Mouse (Mus musculus): ENCODE data around the gene Hoxd13. TPM values are rescaled to one million over a fixed set of nuclear protein-coding genes. Genes with fewer than 3 reads are reported as not detected.

Hoxd13 gene
- polyA plus RNA-seq, 1 experiment from 2014 or later: 0.05 TPM

- Histone ChIP-seq H3K9me3 (replicated peaks) (no peaks in the 10 kb centered on the region), H3K4me3 (no peak overlapping the region), H3K4me1 (peaks cover 18% of the 10 kb centered on the region), H3K27ac (replicated peaks) (no peak overlapping the region), H3K27me3 (ENCODE audit: low read depth, poor library complexity, severe bottlenecking) (peaks cover 100% of the 10 kb centered on the region), H3K36me3 (no peaks in the 10 kb centered on the region)
- WGBS: 2% methylated on average over 10 of the region's 10 CpGs
- DNase-seq (ENCODE audit: low spot score): no peak
These were observed 35.2 kb downstream of the Hoxd13 start for GRCm38 (mm10) chr2:74703317-74703716.

- Histone ChIP-seq H3K27me3 (ENCODE audit: low read depth, poor library complexity, severe bottlenecking) (peaks cover 100% of the 10 kb centered on the region), H3K27ac (replicated peaks) (no peak overlapping the region), H3K4me1 (peaks cover 14% of the 10 kb centered on the region), H3K36me3 (no peaks in the 10 kb centered on the region), H3K4me3 (no peak overlapping the region), H3K9me3 (replicated peaks) (no peaks in the 10 kb centered on the region)
- no peak for DNase-seq (ENCODE audit: low spot score)
- 2% methylated on average over 26 of the region's 26 CpGs for WGBS
These were observed 35.7 kb downstream of the Hoxd13 start for GRCm38 (mm10) chr2:74703720-74704392.

DNA sequence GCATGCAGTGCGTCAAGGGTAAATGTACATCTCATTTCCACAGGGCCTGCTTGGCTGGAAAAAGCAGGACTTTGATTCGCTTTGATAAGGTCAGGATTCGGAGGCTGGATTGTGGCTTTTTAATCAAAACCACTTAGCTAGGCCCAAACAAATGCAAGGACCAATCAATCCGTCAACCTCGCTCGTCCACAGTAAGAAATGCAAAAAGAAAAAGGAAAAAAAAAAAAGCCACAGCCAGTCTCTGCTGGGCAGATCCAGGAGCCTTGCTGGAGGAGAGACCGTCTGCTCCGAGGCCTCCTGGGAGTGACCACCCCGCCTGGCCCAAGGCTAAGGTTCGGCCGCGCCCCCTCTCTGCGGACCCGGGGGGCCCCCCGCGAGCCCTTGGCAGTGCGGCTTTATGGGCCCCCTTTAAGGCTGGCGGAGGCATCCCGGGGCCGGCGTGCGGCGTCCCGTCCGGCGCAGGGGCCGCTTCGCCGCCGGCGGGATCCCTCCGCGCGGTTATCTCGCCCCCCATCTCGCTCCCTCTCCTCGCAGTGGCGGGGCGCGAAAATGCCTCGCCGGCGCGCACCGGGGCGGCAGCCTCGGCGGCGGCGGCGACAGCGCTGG, 36.4 kb downstream of the Hoxd13 start, which contains the start of gene Hoxd8:
Hoxd8 (plus strand) TSS at position 223 of the 606 bp plus-strand sequence.
- peak; percentile 75 for DNase-seq (ENCODE audit: low spot score)
- Histone ChIP-seq H3K4me3 (peak within 1 kb of the TSS; percentile 50), H3K9me3 (replicated peaks) (no peaks in the 10 kb centered on the region), H3K36me3 (no peaks in the 10 kb centered on the region), H3K4me1 (peaks cover 14% of the 10 kb centered on the region), H3K27ac (replicated peaks) (no peak within 1 kb of the TSS), H3K27me3 (ENCODE audit: low read depth, poor library complexity, severe bottlenecking) (peaks cover 100% of the 10 kb centered on the region)
- WGBS: under 1% methylated on average over 42 of the region's 52 CpGs

DNA sequence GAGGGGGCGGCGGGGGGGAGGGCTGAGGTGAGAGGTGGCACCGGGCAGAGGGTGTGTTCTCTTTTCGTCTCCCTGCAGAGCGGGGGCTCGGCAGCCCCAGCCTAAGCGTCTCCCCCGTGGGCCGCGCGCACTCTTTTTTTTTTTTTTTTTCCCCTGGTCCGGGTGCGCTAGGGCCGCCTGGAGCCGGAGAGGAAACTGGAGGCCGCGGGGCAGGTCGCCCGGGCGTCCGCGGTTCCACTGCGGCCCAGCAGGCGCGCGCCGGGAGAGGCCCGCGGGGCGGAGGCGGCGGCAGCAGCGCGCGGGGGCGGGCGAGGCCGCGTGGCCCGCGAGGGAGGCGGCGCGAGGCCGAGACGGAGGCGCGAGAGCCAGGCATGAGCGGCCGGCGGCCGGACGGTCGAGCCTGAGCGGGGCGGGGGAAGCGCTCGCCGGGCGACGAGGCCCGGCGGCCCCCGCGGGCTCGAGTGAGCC, 36.9 kb downstream of the Hoxd13 start:
- Histone ChIP-seq H3K27me3 (ENCODE audit: low read depth, poor library complexity, severe bottlenecking) (peaks cover 100% of the 10 kb centered on the region), H3K4me3 (peak overlapping the region; percentile 50), H3K36me3 (no peaks in the 10 kb centered on the region), H3K27ac (replicated peaks) (no peak overlapping the region), H3K4me1 (peaks cover 14% of the 10 kb centered on the region), H3K9me3 (replicated peaks) (no peaks in the 10 kb centered on the region)
- under 1% methylated on average over 61 of the region's 66 CpGs for WGBS
- DNase-seq (ENCODE audit: low spot score): no peak

GRCm38 (mm10) chr2:74705467-74706089, 37.5 kb downstream of the Hoxd13 start:
- H3K4me3 ChIP-seq: peak overlapping the region; percentile 50
- 1% methylated on average over 81 of the region's 85 CpGs for WGBS
- H3K27me3 ChIP-seq (ENCODE audit: low read depth, poor library complexity, severe bottlenecking): peaks cover 100% of the 10 kb centered on the region
- no peak for DNase-seq (ENCODE audit: low spot score)
- no peak overlapping the region for H3K27ac ChIP-seq (replicated peaks)
- H3K9me3 ChIP-seq (replicated peaks): no peaks in the 10 kb centered on the region
- peaks cover 14% of the 10 kb centered on the region for H3K4me1 ChIP-seq
- H3K36me3 ChIP-seq: no peaks in the 10 kb centered on the region

DNA sequence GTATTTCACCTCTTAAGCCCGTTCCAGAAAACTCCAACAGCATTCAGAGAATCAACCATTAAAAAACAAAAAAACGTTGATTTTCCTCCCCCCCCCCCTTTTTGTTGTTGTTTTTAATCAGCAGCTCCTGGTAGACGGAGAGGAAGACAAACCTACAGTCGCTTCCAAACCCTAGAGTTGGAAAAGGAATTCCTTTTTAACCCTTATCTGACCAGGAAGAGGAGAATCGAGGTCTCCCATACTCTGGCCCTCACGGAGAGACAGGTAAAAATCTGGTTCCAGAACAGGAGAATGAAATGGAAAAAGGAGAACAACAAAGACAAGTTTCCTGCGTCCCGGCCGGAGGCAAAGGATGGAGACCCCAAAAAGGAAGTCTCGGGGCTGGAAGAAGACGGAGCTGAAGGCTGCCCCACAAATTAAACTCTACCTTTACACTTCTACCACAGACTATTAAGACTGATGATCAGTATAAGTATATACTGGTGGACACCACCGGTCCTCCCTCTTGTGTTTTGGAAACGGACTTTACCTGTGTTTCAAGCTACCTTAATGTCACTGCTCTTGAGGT, 38.4 kb downstream of the Hoxd13 start:
- 3% methylated on average over 13 of the region's 13 CpGs for WGBS
- Histone ChIP-seq H3K4me3 (no peak overlapping the region), H3K27me3 (ENCODE audit: low read depth, poor library complexity, severe bottlenecking) (peaks cover 100% of the 10 kb centered on the region), H3K36me3 (no peaks in the 10 kb centered on the region), H3K27ac (replicated peaks) (no peak overlapping the region), H3K9me3 (replicated peaks) (no peaks in the 10 kb centered on the region), H3K4me1 (peaks cover 14% of the 10 kb centered on the region)
- DNase-seq (ENCODE audit: low spot score): no peak

DNA sequence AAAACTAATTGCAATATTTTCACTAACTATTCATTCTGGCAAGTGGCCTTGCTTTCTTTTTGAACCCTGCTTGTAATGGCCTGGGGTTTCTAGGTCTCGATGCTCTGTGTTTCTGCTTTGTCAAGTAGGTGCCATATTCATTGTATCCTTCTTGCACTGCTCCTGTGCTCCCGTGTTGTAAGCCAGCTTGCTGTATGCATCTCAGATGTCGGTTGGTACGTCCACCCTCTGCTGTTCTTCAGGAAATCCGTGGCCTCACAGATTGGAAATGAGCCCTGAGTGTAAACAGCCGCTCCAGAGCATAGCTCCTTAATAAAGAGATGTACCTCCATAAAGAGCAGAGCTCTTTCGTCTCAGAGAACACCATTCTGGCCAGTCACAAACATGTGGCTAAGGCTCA, 39.5 kb downstream of the Hoxd13 start:
- Histone ChIP-seq H3K4me3 (no peak overlapping the region), H3K27me3 (ENCODE audit: low read depth, poor library complexity, severe bottlenecking) (peaks cover 100% of the 10 kb centered on the region), H3K36me3 (no peaks in the 10 kb centered on the region), H3K4me1 (peaks cover 20% of the 10 kb centered on the region), H3K9me3 (replicated peaks) (no peaks in the 10 kb centered on the region), H3K27ac (replicated peaks) (no peak overlapping the region)
- no peak for DNase-seq (ENCODE audit: low spot score)
- 5% methylated on average over 7 of the region's 7 CpGs for WGBS

GRCm38 (mm10) chr2:74708676-74709075, 40.6 kb downstream of the Hoxd13 start:
- no peak for DNase-seq (ENCODE audit: low spot score)
- Histone ChIP-seq H3K36me3 (no peaks in the 10 kb centered on the region), H3K4me3 (no peak overlapping the region), H3K9me3 (replicated peaks) (no peaks in the 10 kb centered on the region), H3K27ac (replicated peaks) (no peak overlapping the region), H3K4me1 (peaks cover 20% of the 10 kb centered on the region), H3K27me3 (ENCODE audit: low read depth, poor library complexity, severe bottlenecking) (peaks cover 100% of the 10 kb centered on the region)
- WGBS: 8% methylated on average over 4 of the region's 4 CpGs

- WGBS: 4% methylated on average over 5 of the region's 5 CpGs
- peaks cover 100% of the 10 kb centered on the region for H3K27me3 ChIP-seq (ENCODE audit: low read depth, poor library complexity, severe bottlenecking)
- peaks cover 17% of the 10 kb centered on the region for H3K4me1 ChIP-seq
- no peak overlapping the region for H3K4me3 ChIP-seq
- H3K36me3 ChIP-seq: no peaks in the 10 kb centered on the region
- DNase-seq (ENCODE audit: low spot score): no peak
- no peak overlapping the region for H3K27ac ChIP-seq (replicated peaks)
- no peaks in the 10 kb centered on the region for H3K9me3 ChIP-seq (replicated peaks)
These were observed 41.6 kb downstream of the Hoxd13 start for GRCm38 (mm10) chr2:74709465-74710419.

- DNase-seq (ENCODE audit: low spot score): no peak
- no peak overlapping the region for H3K27ac ChIP-seq (replicated peaks)
- WGBS: under 1% methylated on average over 16 of the region's 16 CpGs
- no peaks in the 10 kb centered on the region for H3K9me3 ChIP-seq (replicated peaks)
- peaks cover 100% of the 10 kb centered on the region for H3K27me3 ChIP-seq (ENCODE audit: low read depth, poor library complexity, severe bottlenecking)
- peaks cover 11% of the 10 kb centered on the region for H3K4me1 ChIP-seq
- no peak overlapping the region for H3K4me3 ChIP-seq
- no peaks in the 10 kb centered on the region for H3K36me3 ChIP-seq
These were observed 42.9 kb downstream of the Hoxd13 start for GRCm38 (mm10) chr2:74710929-74711543.

DNA sequence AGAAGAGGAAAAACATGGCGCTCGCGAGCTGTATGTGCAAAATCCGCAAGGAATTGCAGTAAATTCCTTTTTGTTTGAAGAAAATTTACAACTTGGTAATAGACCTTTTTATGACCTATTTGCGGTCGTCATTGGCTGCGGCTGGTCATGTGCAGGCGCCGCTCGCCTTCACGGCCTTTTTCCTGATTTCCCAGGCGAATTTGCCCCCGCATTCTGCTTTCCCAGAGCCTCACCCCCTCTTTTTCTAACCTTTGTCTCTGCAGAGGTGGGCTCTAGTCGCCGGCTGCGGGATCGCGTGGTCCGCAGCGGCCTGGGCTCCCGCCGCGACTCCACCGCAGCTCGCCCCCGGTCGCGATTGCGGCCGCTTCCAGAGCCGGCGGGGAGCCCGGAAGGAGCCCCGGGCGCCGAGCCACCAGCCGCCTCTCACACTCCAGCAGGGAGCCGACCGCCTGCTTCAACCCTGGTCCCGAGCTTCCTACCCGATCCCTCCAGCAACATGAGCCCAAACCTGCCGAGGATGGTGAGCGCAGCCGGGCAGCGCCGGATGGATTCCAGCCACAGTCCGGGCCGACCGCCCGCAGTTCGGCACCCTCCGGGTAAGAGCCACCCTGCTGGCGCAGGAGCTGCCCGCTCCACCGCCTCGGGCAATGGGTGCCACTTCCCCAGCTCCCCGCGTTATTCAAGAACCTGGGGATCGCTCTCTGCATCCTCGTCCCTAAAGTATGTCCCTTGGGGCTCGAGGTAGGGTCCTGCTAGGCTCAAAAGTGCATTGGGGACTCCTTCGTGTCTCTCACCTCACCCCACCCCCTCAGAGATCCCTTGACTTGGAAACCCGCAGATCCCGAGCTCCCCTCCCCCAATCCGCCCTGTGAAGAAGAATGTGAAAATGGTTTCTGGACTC, 43.9 kb downstream of the Hoxd13 start, which contains the start of the genes Hoxd3 and Hoxd4:
Hoxd3 (plus strand) TSS at position 207 of the 901 bp plus-strand sequence.
Hoxd4 (plus strand) TSS at position 209 of the 901 bp plus-strand sequence.
- no peaks in the 10 kb centered on the region for H3K9me3 ChIP-seq (replicated peaks)
- H3K4me3 ChIP-seq: peak within 1 kb of the TSS; percentile 34
- H3K27ac ChIP-seq (replicated peaks): no peak within 1 kb of the TSS
- H3K27me3 ChIP-seq (ENCODE audit: low read depth, poor library complexity, severe bottlenecking): peaks cover 100% of the 10 kb centered on the region
- peaks cover 11% of the 10 kb centered on the region for H3K4me1 ChIP-seq
- H3K36me3 ChIP-seq: no peaks in the 10 kb centered on the region
- peak; percentile 61 for DNase-seq (ENCODE audit: low spot score)
- WGBS: under 1% methylated on average over 65 of the region's 65 CpGs
